Mouse (Mus musculus) embryo, embryonic 11 days (tissue): ENCODE results near the gene Itih2.

ENCODE experiments used
- DNase-seq: peaks from one replicate; pipeline ENCODE4 v3.0.0-alpha.2; 2015

Gene Itih2

GRCm38 (mm10) chr2:10108535-10109189, 22.5 kb downstream of the Itih2 start:
- DNase-seq: no peak

GRCm38 (mm10) chr2:10101180-10101579, 30.0 kb downstream of the Itih2 start:
- peak; percentile 61 for DNase-seq

GRCm38 (mm10) chr2:10100471-10100870, 30.7 kb downstream of the Itih2 start:
- DNase-seq: no peak

GRCm38 (mm10) chr2:10098598-10099215, 32.5 kb downstream of the Itih2 start:
- DNase-seq: peak; percentile 72

- no peak for DNase-seq
Measured at GRCm38 (mm10) chr2:10094327-10095100, 36.7 kb downstream of the Itih2 start.

GRCm38 (mm10) chr2:10087256-10087850, 43.8 kb downstream of the Itih2 start:
- no peak for DNase-seq

- DNase-seq: no peak
Measured at GRCm38 (mm10) chr2:10082737-10083136, 48.5 kb downstream of the Itih2 start.

- DNase-seq: no peak
Measured at GRCm38 (mm10) chr2:10081453-10082080, 49.6 kb downstream of the Itih2 start.

GRCm38 (mm10) chr2:10080310-10081010, 50.7 kb downstream of the Itih2 start, which contains the start of the genes Atp5c1 and Kin:
Gene Atp5c1 (minus strand): TSS chr2:10080510.
Gene Kin (plus strand): TSS chr2:10080593.
- peak; percentile 99 for DNase-seq

- no peak for DNase-seq
Measured at GRCm38 (mm10) chr2:10079745-10080309, 51.4 kb downstream of the Itih2 start.

GRCm38 (mm10) chr2:10076675-10077074, 54.5 kb downstream of the Itih2 start:
- no peak for DNase-seq

- DNase-seq: no peak
Measured at GRCm38 (mm10) chr2:10074470-10074869, 56.7 kb downstream of the Itih2 start.

GRCm38 (mm10) chr2:10071751-10072150, 59.4 kb downstream of the Itih2 start:
- no peak for DNase-seq

- no peak for DNase-seq
Measured at GRCm38 (mm10) chr2:10058836-10059235, 72.4 kb downstream of the Itih2 start.

GRCm38 (mm10) chr2:10051996-10052395, 79.2 kb downstream of the Itih2 start:
- no peak for DNase-seq

- no peak for DNase-seq
Measured at GRCm38 (mm10) chr2:10050878-10051277, 80.3 kb downstream of the Itih2 start.

GRCm38 (mm10) chr2:10049456-10049855, 81.7 kb downstream of the Itih2 start:
- DNase-seq: no peak

GRCm38 (mm10) chr2:10048461-10048860, 82.7 kb downstream of the Itih2 start, which contains the start of gene Taf3:
Gene Taf3 (minus strand): TSS chr2:10048596.
- peak; percentile 97 for DNase-seq

GRCm38 (mm10) chr2:10047758-10048436, 83.3 kb downstream of the Itih2 start:
- DNase-seq: peak; percentile 62
